ENCODE assay signal across 8 mouse cellular contexts in the genomic region with DNA sequence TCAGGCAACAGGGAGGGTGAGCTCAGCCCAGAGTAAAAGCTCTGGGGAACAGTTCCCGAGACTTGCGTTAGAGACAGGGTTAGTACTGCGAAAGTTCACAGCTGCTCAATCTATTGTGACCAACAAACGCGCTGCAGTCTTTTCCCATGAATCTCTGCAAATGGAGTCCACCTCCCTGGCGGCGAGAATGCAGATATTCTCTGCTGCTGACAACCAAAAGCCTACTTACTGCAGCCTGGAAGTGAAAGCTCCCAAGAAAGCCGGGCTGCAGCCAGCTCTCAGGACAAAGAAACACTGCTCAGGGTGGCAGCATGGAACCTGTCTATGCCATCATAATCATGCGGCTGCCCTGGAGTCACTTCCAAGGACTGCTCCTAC. TPM values are rescaled to one million over a fixed set of nuclear protein-coding genes. Genes with fewer than 3 reads are reported as not detected.
DNase-seq lines count a peak whose midpoint lies in the region; ATAC-seq lines count a peak whose summit lies in the region.

No protein-coding gene starts in this region.

- H3K4me3 ChIP-seq in brown adipose tissue, adult 24 weeks (ENCODE audit: insufficient read depth, low read depth, low read length) = peak overlapping the region; percentile 89
- H3K4me3 ChIP-seq in forebrain, embryonic 14.5 days (ENCODE audit: low read depth, low read length) = peak overlapping the region; percentile 44
- peak overlapping the region; percentile 48 for H3K4me3 ChIP-seq in hindbrain, embryonic 11.5 days (ENCODE audit: low read depth, low read length)
- peak overlapping the region; percentile 65 for H3K4me3 ChIP-seq in lung, embryonic 16.5 days (ENCODE audit: low read length)

- peak overlapping the region; percentile 70 for H3K9ac ChIP-seq in forebrain, embryonic 14.5 days (ENCODE audit: low read length)
- peak overlapping the region; percentile 37 for H3K9ac ChIP-seq in hindbrain, embryonic 11.5 days (ENCODE audit: low read depth, low read length)
- peak overlapping the region; percentile 63 for H3K9ac ChIP-seq in lung, embryonic 16.5 days (ENCODE audit: low read length)

- H3K27ac ChIP-seq in brown adipose tissue, adult 24 weeks (replicated peaks; ENCODE audit: low read depth, low read length) = peak overlapping the region; percentile 72
- H3K27ac ChIP-seq in forebrain, embryonic 14.5 days (ENCODE audit: low read depth, low read length) = peak overlapping the region; percentile 82
- peak overlapping the region; percentile 62 for H3K27ac ChIP-seq in hindbrain, embryonic 11.5 days (ENCODE audit: low read depth, low read length)
- peak overlapping the region; percentile 95 for H3K27ac ChIP-seq in lung, embryonic 16.5 days (ENCODE audit: low read length)

- peaks cover 2% of the 10 kb centered on the region; the same call in 1 of the 2 replicates for H3K4me1 ChIP-seq in brown adipose tissue, adult 24 weeks (ENCODE audit: control insufficient read depth, insufficient read depth, insufficient read length, low read length)
- H3K4me1 ChIP-seq in forebrain, embryonic 14.5 days (ENCODE audit: control insufficient read depth, insufficient read depth, low read length) = no peaks in the 10 kb centered on the region
- no peaks in the 10 kb centered on the region for H3K4me1 ChIP-seq in hindbrain, embryonic 11.5 days (replicated peaks; ENCODE audit: control insufficient read depth, insufficient read depth, low read length)
- 0 out of 2 replicates have a peak, but pooled peaks cover 2% of the 10 kb centered on the region for H3K4me1 ChIP-seq in lung, embryonic 16.5 days (replicated peaks; ENCODE audit: control insufficient read depth, insufficient read depth, low read length)

- ATAC-seq in forebrain, embryonic 14.5 days = peak; percentile 53
- ATAC-seq in hindbrain, embryonic 11.5 days (ENCODE audit: low FRiP score) = peak; percentile 52
- ATAC-seq in lung, embryonic 16.5 days (ENCODE audit: low read depth) = peak; percentile 24; the same call in 1 of the 2 replicates
- ATAC-seq in erythroid progenitor cell, adult 5-6 weeks (replicated peaks; ENCODE audit: low FRiP score, poor library complexity, severe bottlenecking) = no peak; the same call in 1 of the 2 replicates

- no peaks in the 10 kb centered on the region for H3K27me3 ChIP-seq in forebrain, embryonic 14.5 days (replicated peaks; ENCODE audit: control insufficient read depth, insufficient read depth, low read length)
- no peaks in the 10 kb centered on the region for H3K27me3 ChIP-seq in hindbrain, embryonic 11.5 days (ENCODE audit: control insufficient read depth, insufficient read depth, low read length)
- no peaks in the 10 kb centered on the region for H3K27me3 ChIP-seq in lung, embryonic 16.5 days (ENCODE audit: control insufficient read depth, insufficient read depth, low read depth, low read length)

- no peaks in the 10 kb centered on the region for H3K36me3 ChIP-seq in forebrain, embryonic 14.5 days (ENCODE audit: control insufficient read depth, insufficient read depth, low read length)
- no peaks in the 10 kb centered on the region for H3K36me3 ChIP-seq in hindbrain, embryonic 11.5 days (ENCODE audit: control insufficient read depth, insufficient read depth, low read length)
- no peaks in the 10 kb centered on the region for H3K36me3 ChIP-seq in lung, embryonic 16.5 days (ENCODE audit: control insufficient read depth, insufficient read depth, low read length)

- DNase-seq in ES-CJ7 (ENCODE audit: low read depth, low spot score) = peak; percentile 21
- peak; percentile 55 for DNase-seq in forebrain, embryonic 14.5 days (ENCODE audit: low spot score)
- peak; percentile 51 for DNase-seq in hindbrain, embryonic 11.5 days (ENCODE audit: low spot score)
- DNase-seq in layer of hippocampus, postnatal 10 days (ENCODE audit: low spot score in 2 of 2) = peak; percentile 25 to 37
- DNase-seq in retina, postnatal 1 day = peak; percentile 63

- H3K9me3 ChIP-seq in forebrain, embryonic 14.5 days (replicated peaks; ENCODE audit: control insufficient read depth, low read length) = no peaks in the 10 kb centered on the region
- H3K9me3 ChIP-seq in hindbrain, embryonic 11.5 days (ENCODE audit: control insufficient read depth, low read length) = no peaks in the 10 kb centered on the region
- H3K9me3 ChIP-seq in lung, embryonic 16.5 days (ENCODE audit: control insufficient read depth, low read length) = no peaks in the 10 kb centered on the region

- H3K4me2 ChIP-seq in forebrain, embryonic 14.5 days (ENCODE audit: low read length) = peak overlapping the region; percentile 68
- peak overlapping the region; percentile 68 for H3K4me2 ChIP-seq in hindbrain, embryonic 11.5 days (replicated peaks; ENCODE audit: low read depth, low read length)
- H3K4me2 ChIP-seq in lung, embryonic 16.5 days (ENCODE audit: low read depth, low read length) = peak overlapping the region; percentile 76

- 31% methylated on average over 9 of the region's 9 CpGs for WGBS in forebrain, embryonic 14.5 days
- 25% methylated on average over 9 of the region's 9 CpGs for WGBS in hindbrain, embryonic 11.5 days
- WGBS in lung, embryonic 16.5 days = 17% methylated on average over 9 of the region's 9 CpGs

RNA-seq across cellular contexts. Expression of gene Cd99l2, which starts 0.6 kb away (rescaled TPM):
- polyA plus RNA-seq in brown adipose tissue, adult 24 weeks (2012; ENCODE audit: insufficient read depth, insufficient read length, missing spikeins) = 35.0 and 51.5 TPM in 2 replicates
- polyA plus RNA-seq in forebrain, embryonic 14.5 days (2014; fragmentation: Nextera tagmentation; extraction: Ambion mirVana) = 48.8 and 50.2 TPM in 2 replicates
- polyA plus RNA-seq in hindbrain, embryonic 11.5 days (2014; fragmentation: Nextera tagmentation; extraction: Ambion mirVana) = 23.0 and 29.0 TPM in 2 replicates
- total RNA-seq in layer of hippocampus, postnatal 10 days (2021) = 10 to 100 TPM; 67.3 to 70.6 TPM
- 33.7 and 34.7 TPM in 2 replicates for polyA plus RNA-seq in lung, embryonic 16.5 days (2015; fragmentation: Nextera tagmentation; extraction: Ambion mirVana)
- total RNA-seq in erythroid progenitor cell, adult 5-6 weeks (2015; ENCODE audit: low replicate concordance) = 9.4 and 21.4 TPM in 2 replicates
- 15.3 and 21.6 TPM in 2 replicates for total RNA-seq in erythroid progenitor cell, adult 5-6 weeks (2017; ENCODE audit: low replicate concordance)
